Mouse (Mus musculus): ENCODE data around the gene Pgls. TPM values are rescaled to one million over a fixed set of nuclear protein-coding genes. Genes with fewer than 3 reads are reported as not detected.

The Pgls gene
- polyA plus RNA-seq, 2 experiments = 141 to 255 TPM

DNA sequence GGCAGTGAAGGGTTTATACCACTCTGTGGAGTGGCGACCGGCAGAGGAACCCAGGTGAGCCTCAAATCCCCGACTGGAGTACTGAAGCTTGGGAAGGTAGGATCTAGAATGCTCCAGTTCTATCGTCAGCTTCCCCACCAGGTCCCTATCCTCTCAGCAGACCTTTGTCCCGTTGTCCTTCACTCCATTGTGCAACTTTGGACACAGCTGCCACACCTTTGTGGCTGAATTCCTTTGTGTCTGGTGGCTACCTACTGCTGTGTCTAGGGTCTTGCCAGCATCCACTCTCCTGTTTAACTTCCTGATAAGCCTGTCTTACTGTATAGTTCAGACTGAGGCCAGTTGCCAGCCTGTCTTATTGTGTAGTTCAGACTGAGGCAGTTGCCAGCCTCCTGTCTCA is 20.2 kb downstream of the Pgls start:
- Histone ChIP-seq H3K4me2 (replicated peaks; ENCODE audit: low read depth, low read length, severe bottlenecking) (peak overlapping the region; percentile 64), H3K4me1 (ENCODE audit: control insufficient read depth, insufficient read depth, low read length) (peaks cover 8% of the 10 kb centered on the region; the same call in 1 of the 2 replicates), H3K9me3 (ENCODE audit: control insufficient read depth, low read length) (no peaks in the 10 kb centered on the region), H3K36me3 (ENCODE audit: control insufficient read depth, insufficient read depth, low read length) (peaks cover 32% of the 10 kb centered on the region), H3K9ac (ENCODE audit: low read depth, low read length, severe bottlenecking) (peak overlapping the region; percentile 90), H3K27me3 (ENCODE audit: control insufficient read depth, insufficient read depth, low read length) (no peaks in the 10 kb centered on the region), H3K27ac (replicated peaks; ENCODE audit: low read depth, low read length) (no peak overlapping the region), H3K4me3 (replicated peaks; ENCODE audit: low read length) (peak overlapping the region; percentile 92)
- no peak for ATAC-seq (ENCODE audit: low FRiP score, low read depth)
- WGBS = 51% methylated on average over 5 of the region's 5 CpGs
- no peak for TF ChIP-seq POLR2A (IDR thresholded peaks at IDR 0.05; ENCODE audit: borderline replicate concordance, extremely low read depth, insufficient read depth, insufficient read length)
- DNase-seq (ENCODE audit: low spot score) = no peak

DNA sequence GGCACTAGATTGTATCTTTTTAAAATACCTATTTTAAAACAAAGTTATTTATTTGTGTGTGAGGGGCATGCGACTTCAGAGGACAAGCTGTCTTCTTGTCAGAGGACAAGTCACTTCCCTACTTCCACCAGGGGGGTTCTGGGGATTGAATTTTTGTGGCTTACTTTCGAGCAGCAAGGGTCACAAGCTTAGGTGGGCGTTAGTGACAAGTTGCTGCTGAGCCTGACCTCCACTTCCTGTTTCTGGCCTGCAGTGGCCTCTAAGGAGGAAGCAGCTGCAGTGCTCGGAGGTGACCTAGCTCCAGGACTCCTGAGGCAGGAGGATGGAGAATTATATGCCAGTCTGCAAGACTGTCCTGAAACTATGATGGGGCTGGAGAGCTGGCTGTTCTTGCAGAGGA is 21.4 kb downstream of the Pgls start:
- Histone ChIP-seq H3K4me2 (replicated peaks; ENCODE audit: low read depth, low read length, severe bottlenecking) (no peak overlapping the region), H3K27me3 (ENCODE audit: control insufficient read depth, insufficient read depth, low read length) (no peaks in the 10 kb centered on the region), H3K9me3 (ENCODE audit: control insufficient read depth, low read length) (no peaks in the 10 kb centered on the region), H3K4me3 (replicated peaks; ENCODE audit: low read length) (no peak overlapping the region), H3K36me3 (ENCODE audit: control insufficient read depth, insufficient read depth, low read length) (peaks cover 44% of the 10 kb centered on the region), H3K9ac (ENCODE audit: low read depth, low read length, severe bottlenecking) (no peak overlapping the region), H3K27ac (replicated peaks; ENCODE audit: low read depth, low read length) (no peak overlapping the region), H3K4me1 (ENCODE audit: control insufficient read depth, insufficient read depth, low read length) (peaks cover 8% of the 10 kb centered on the region; the same call in 1 of the 2 replicates)
- 50% methylated on average over 4 of the region's 4 CpGs for WGBS
- ATAC-seq (ENCODE audit: low FRiP score, low read depth) (no peak), DNase-seq (ENCODE audit: low spot score) (no peak)
- TF ChIP-seq POLR2A (IDR thresholded peaks at IDR 0.05; ENCODE audit: borderline replicate concordance, extremely low read depth, insufficient read depth, insufficient read length) = no peak

DNA sequence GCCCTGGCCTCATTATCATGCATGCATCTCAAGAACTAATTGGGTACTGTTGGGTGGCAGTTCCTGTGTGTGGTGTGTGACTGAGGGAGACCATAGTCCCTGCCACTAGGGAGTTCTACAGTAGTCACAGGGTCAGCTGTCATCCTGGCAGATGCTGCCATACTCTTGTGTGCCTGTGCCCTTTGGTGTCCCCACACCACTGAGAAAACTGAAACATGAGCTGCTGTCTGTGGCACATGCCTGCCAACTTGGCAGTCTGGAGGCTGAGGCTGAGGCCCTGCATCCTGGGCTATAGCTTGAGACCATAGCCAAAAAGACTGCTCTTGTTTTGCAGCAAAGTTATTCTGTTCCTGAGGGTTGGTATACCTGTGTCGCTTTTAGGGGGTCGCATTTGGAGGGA is 27.8 kb downstream of the Pgls start:
- ATAC-seq (ENCODE audit: low FRiP score, low read depth) (no peak), DNase-seq (ENCODE audit: low spot score) (no peak)
- Histone ChIP-seq H3K4me2 (replicated peaks; ENCODE audit: low read depth, low read length, severe bottlenecking) (no peak overlapping the region), H3K4me1 (ENCODE audit: control insufficient read depth, insufficient read depth, low read length) (no peaks in the 10 kb centered on the region), H3K27ac (replicated peaks; ENCODE audit: low read depth, low read length) (no peak overlapping the region), H3K4me3 (replicated peaks; ENCODE audit: low read length) (no peak overlapping the region), H3K9me3 (ENCODE audit: control insufficient read depth, low read length) (peaks cover 18% of the 10 kb centered on the region), H3K9ac (ENCODE audit: low read depth, low read length, severe bottlenecking) (no peak overlapping the region), H3K36me3 (ENCODE audit: control insufficient read depth, insufficient read depth, low read length) (peaks cover 97% of the 10 kb centered on the region), H3K27me3 (ENCODE audit: control insufficient read depth, insufficient read depth, low read length) (no peaks in the 10 kb centered on the region)
- 97% methylated on average over 2 of the region's 2 CpGs for WGBS
- no peak for TF ChIP-seq POLR2A (IDR thresholded peaks at IDR 0.05; ENCODE audit: borderline replicate concordance, extremely low read depth, insufficient read depth, insufficient read length)

DNA sequence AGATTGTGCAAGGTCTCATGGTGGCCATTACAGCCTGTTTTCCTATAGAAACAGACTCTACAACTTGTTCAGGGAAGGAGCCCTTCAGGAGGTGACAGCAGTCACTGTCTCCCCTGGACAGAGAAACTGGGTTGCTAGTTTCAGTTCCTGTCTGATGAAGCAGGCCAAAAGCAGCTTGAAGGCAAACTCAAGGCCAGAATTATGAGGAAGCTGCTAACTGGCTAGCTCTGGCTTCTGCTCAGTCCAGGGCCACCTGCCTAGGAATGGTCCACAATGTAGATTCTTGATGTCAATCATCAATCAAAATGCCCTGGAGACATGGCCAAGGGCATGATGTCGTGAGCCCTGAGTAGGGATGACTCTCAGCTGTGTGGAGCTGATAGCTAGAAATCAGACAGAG is 33.1 kb downstream of the Pgls start:
- Histone ChIP-seq H3K27ac (replicated peaks; ENCODE audit: low read depth, low read length) (no peak overlapping the region), H3K9me3 (ENCODE audit: control insufficient read depth, low read length) (peaks cover 18% of the 10 kb centered on the region), H3K9ac (ENCODE audit: low read depth, low read length, severe bottlenecking) (no peak overlapping the region), H3K4me1 (ENCODE audit: control insufficient read depth, insufficient read depth, low read length) (peaks cover 18% of the 10 kb centered on the region), H3K27me3 (ENCODE audit: control insufficient read depth, insufficient read depth, low read length) (peaks cover 3% of the 10 kb centered on the region; the same call in 1 of the 2 replicates), H3K4me3 (replicated peaks; ENCODE audit: low read length) (no peak overlapping the region), H3K4me2 (replicated peaks; ENCODE audit: low read depth, low read length, severe bottlenecking) (no peak overlapping the region), H3K36me3 (ENCODE audit: control insufficient read depth, insufficient read depth, low read length) (peaks cover 64% of the 10 kb centered on the region)
- no peak for TF ChIP-seq POLR2A (IDR thresholded peaks at IDR 0.05; ENCODE audit: borderline replicate concordance, extremely low read depth, insufficient read depth, insufficient read length)
- ATAC-seq (ENCODE audit: low FRiP score, low read depth) (no peak), DNase-seq (ENCODE audit: low spot score) (no peak)
- 84% methylated on average over 1 of the region's 1 CpGs for WGBS

DNA sequence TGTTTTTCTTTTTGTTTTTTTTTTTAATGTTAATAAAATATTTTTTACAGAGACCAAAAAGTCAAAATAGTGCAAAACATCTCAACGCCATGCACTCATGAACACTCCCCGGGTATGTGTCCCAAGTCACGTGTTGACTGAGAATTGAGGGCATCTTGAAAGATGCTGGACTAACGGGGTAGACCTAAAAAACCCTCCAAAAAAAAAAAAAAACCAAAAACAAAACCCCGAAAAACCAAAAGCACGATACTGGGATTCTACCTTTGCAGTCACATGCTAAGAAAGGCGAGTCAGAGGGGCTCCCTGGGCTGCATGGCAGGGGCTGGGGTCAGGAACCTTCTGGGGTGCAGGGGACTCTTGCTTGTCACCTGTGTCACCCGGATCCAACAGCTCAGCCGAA is 34.8 kb downstream of the Pgls start:
- Histone ChIP-seq H3K4me2 (replicated peaks; ENCODE audit: low read depth, low read length, severe bottlenecking) (no peak overlapping the region), H3K36me3 (ENCODE audit: control insufficient read depth, insufficient read depth, low read length) (peaks cover 47% of the 10 kb centered on the region), H3K4me1 (ENCODE audit: control insufficient read depth, insufficient read depth, low read length) (peaks cover 18% of the 10 kb centered on the region), H3K27me3 (ENCODE audit: control insufficient read depth, insufficient read depth, low read length) (peaks cover 5% of the 10 kb centered on the region; the same call in 1 of the 2 replicates), H3K4me3 (replicated peaks; ENCODE audit: low read length) (no peak overlapping the region), H3K27ac (replicated peaks; ENCODE audit: low read depth, low read length) (no peak overlapping the region), H3K9me3 (ENCODE audit: control insufficient read depth, low read length) (peaks cover 16% of the 10 kb centered on the region), H3K9ac (ENCODE audit: low read depth, low read length, severe bottlenecking) (no peak overlapping the region)
- no peak for ATAC-seq (ENCODE audit: low FRiP score, low read depth)
- no peak for DNase-seq (ENCODE audit: low spot score)
- no peak for TF ChIP-seq POLR2A (IDR thresholded peaks at IDR 0.05; ENCODE audit: borderline replicate concordance, extremely low read depth, insufficient read depth, insufficient read length)
- 82% methylated on average over 9 of the region's 9 CpGs for WGBS

Measured in limb, embryonic 14.5 days (tissue).